Mouse (Mus musculus): ENCODE measurements around the gene Abcg1. TPM values are rescaled to one million over a fixed set of nuclear protein-coding genes. Genes with fewer than 3 reads are reported as not detected.

Gene Abcg1
- polyA plus RNA-seq, 1 experiment, result 0.86 TPM

GRCm38 (mm10) chr17:31074666-31075065 lies 17.2 kb downstream of the Abcg1 start:
- H3K4me3 ChIP-seq (ENCODE audit: insufficient read depth, low read length), result no peak overlapping the region
- H3K27ac ChIP-seq (ENCODE audit: insufficient read depth, low read length), result peak overlapping the region; percentile 95
- TF ChIP-seq CTCF (IDR thresholded peaks at IDR 0.05; ENCODE audit: borderline replicate concordance, insufficient read depth, low read length), result no peak
- TF ChIP-seq POLR2A (IDR thresholded peaks at IDR 0.05; ENCODE audit: low read depth, low read length), result no peak
- peaks cover 10% of the 10 kb centered on the region for H3K4me1 ChIP-seq (ENCODE audit: control insufficient read depth, insufficient read depth, low read length)

- TF ChIP-seq CTCF (IDR thresholded peaks at IDR 0.05; ENCODE audit: borderline replicate concordance, insufficient read depth, low read length), result no peak
- no peak for TF ChIP-seq POLR2A (IDR thresholded peaks at IDR 0.05; ENCODE audit: low read depth, low read length)
- H3K4me3 ChIP-seq (ENCODE audit: insufficient read depth, low read length), result no peak overlapping the region
- H3K27ac ChIP-seq (ENCODE audit: insufficient read depth, low read length), result no peak overlapping the region
- H3K4me1 ChIP-seq (ENCODE audit: control insufficient read depth, insufficient read depth, low read length), result peaks cover 10% of the 10 kb centered on the region
Observed at GRCm38 (mm10) chr17:31075471-31075870, 18.0 kb downstream of the Abcg1 start.

GRCm38 (mm10) chr17:31077561-31077960 lies 20.1 kb downstream of the Abcg1 start:
- no peak overlapping the region for H3K27ac ChIP-seq (ENCODE audit: insufficient read depth, low read length)
- peaks cover 10% of the 10 kb centered on the region for H3K4me1 ChIP-seq (ENCODE audit: control insufficient read depth, insufficient read depth, low read length)
- no peak overlapping the region for H3K4me3 ChIP-seq (ENCODE audit: insufficient read depth, low read length)
- no peak for TF ChIP-seq POLR2A (IDR thresholded peaks at IDR 0.05; ENCODE audit: low read depth, low read length)
- TF ChIP-seq CTCF (IDR thresholded peaks at IDR 0.05; ENCODE audit: borderline replicate concordance, insufficient read depth, low read length), result no peak

GRCm38 (mm10) chr17:31078581-31078980 lies 21.1 kb downstream of the Abcg1 start:
- TF ChIP-seq POLR2A (IDR thresholded peaks at IDR 0.05; ENCODE audit: low read depth, low read length) (no peak), CTCF (IDR thresholded peaks at IDR 0.05; ENCODE audit: borderline replicate concordance, insufficient read depth, low read length) (no peak)
- H3K4me1 ChIP-seq (ENCODE audit: control insufficient read depth, insufficient read depth, low read length), result peaks cover 6% of the 10 kb centered on the region
- no peak overlapping the region for H3K4me3 ChIP-seq (ENCODE audit: insufficient read depth, low read length)
- H3K27ac ChIP-seq (ENCODE audit: insufficient read depth, low read length), result no peak overlapping the region

- Histone ChIP-seq H3K27ac (ENCODE audit: insufficient read depth, low read length) (no peak overlapping the region), H3K4me3 (ENCODE audit: insufficient read depth, low read length) (no peak overlapping the region), H3K4me1 (ENCODE audit: control insufficient read depth, insufficient read depth, low read length) (peaks cover 3% of the 10 kb centered on the region)
- no peak for TF ChIP-seq POLR2A (IDR thresholded peaks at IDR 0.05; ENCODE audit: low read depth, low read length)
- TF ChIP-seq CTCF (IDR thresholded peaks at IDR 0.05; ENCODE audit: borderline replicate concordance, insufficient read depth, low read length), result no peak
Observed at GRCm38 (mm10) chr17:31079078-31079840, 21.8 kb downstream of the Abcg1 start.

GRCm38 (mm10) chr17:31082296-31083078 lies 25.0 kb downstream of the Abcg1 start:
- Histone ChIP-seq H3K4me1 (ENCODE audit: control insufficient read depth, insufficient read depth, low read length) (no peaks in the 10 kb centered on the region), H3K27ac (ENCODE audit: insufficient read depth, low read length) (no peak overlapping the region), H3K4me3 (ENCODE audit: insufficient read depth, low read length) (no peak overlapping the region)
- TF ChIP-seq POLR2A (IDR thresholded peaks at IDR 0.05; ENCODE audit: low read depth, low read length), result no peak
- TF ChIP-seq CTCF (IDR thresholded peaks at IDR 0.05; ENCODE audit: borderline replicate concordance, insufficient read depth, low read length), result no peak

- no peak for TF ChIP-seq POLR2A (IDR thresholded peaks at IDR 0.05; ENCODE audit: low read depth, low read length)
- Histone ChIP-seq H3K27ac (ENCODE audit: insufficient read depth, low read length) (no peak overlapping the region), H3K4me1 (ENCODE audit: control insufficient read depth, insufficient read depth, low read length) (no peaks in the 10 kb centered on the region), H3K4me3 (ENCODE audit: insufficient read depth, low read length) (no peak overlapping the region)
Observed at GRCm38 (mm10) chr17:31085519-31085918, 28.0 kb downstream of the Abcg1 start.

GRCm38 (mm10) chr17:31086196-31086595 lies 28.7 kb downstream of the Abcg1 start:
- H3K4me1 ChIP-seq (ENCODE audit: control insufficient read depth, insufficient read depth, low read length), result no peaks in the 10 kb centered on the region
- no peak overlapping the region for H3K27ac ChIP-seq (ENCODE audit: insufficient read depth, low read length)
- H3K4me3 ChIP-seq (ENCODE audit: insufficient read depth, low read length), result no peak overlapping the region
- no peak for TF ChIP-seq POLR2A (IDR thresholded peaks at IDR 0.05; ENCODE audit: low read depth, low read length)
- no peak for TF ChIP-seq CTCF (IDR thresholded peaks at IDR 0.05; ENCODE audit: borderline replicate concordance, insufficient read depth, low read length)

GRCm38 (mm10) chr17:31088711-31089110 lies 31.2 kb downstream of the Abcg1 start:
- no peak overlapping the region for H3K4me3 ChIP-seq (ENCODE audit: insufficient read depth, low read length)
- H3K4me1 ChIP-seq (ENCODE audit: control insufficient read depth, insufficient read depth, low read length), result no peaks in the 10 kb centered on the region
- TF ChIP-seq CTCF (IDR thresholded peaks at IDR 0.05; ENCODE audit: borderline replicate concordance, insufficient read depth, low read length), result no peak
- no peak for TF ChIP-seq POLR2A (IDR thresholded peaks at IDR 0.05; ENCODE audit: low read depth, low read length)
- H3K27ac ChIP-seq (ENCODE audit: insufficient read depth, low read length), result no peak overlapping the region

- Histone ChIP-seq H3K4me3 (ENCODE audit: insufficient read depth, low read length) (no peak overlapping the region), H3K4me1 (ENCODE audit: control insufficient read depth, insufficient read depth, low read length) (no peaks in the 10 kb centered on the region), H3K27ac (ENCODE audit: insufficient read depth, low read length) (no peak overlapping the region)
- TF ChIP-seq POLR2A (IDR thresholded peaks at IDR 0.05; ENCODE audit: low read depth, low read length) (no peak), CTCF (IDR thresholded peaks at IDR 0.05; ENCODE audit: borderline replicate concordance, insufficient read depth, low read length) (no peak)
Observed at GRCm38 (mm10) chr17:31089848-31090247, 32.4 kb downstream of the Abcg1 start.
